Mouse (Mus musculus): ENCODE measurements at regions not wholly inside any gene's neighbourhood (a gene's known extent, or its start where the extent isn't known, plus 50 kb on each side); places are given as distances from the start of the nearest gene placed in this dataset.

DNA sequence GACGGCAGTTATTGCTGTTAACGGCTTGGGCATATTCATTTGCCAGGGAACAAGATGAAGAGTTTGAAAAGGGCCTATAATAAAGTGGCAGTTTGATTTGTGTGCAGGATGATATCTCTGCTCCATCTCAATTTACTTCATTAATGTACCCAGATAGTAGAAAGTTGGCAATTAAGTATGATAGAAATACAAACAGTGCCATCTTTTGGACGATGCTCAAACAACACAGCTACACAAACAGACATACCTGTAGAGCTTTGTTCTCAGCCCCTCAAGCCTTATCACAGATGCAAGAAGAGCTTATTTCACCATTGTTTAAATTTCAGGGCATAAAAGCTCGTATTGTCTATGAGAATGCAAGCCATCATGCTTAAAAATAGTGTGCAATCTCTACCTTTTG lies 82.2 kb downstream of the Tnfsf11 start:
- ATAC-seq (ENCODE audit: low FRiP score, low read depth), result no peak
- H3K36me3 ChIP-seq, result no peaks in the 10 kb centered on the region
- H3K27ac ChIP-seq (replicated peaks), result no peak overlapping the region
- no peaks in the 10 kb centered on the region for H3K27me3 ChIP-seq
- no peak overlapping the region for H3K4me2 ChIP-seq (replicated peaks)
- WGBS, result 80% methylated on average over 4 of the region's 4 CpGs
- H3K4me1 ChIP-seq, result no peaks in the 10 kb centered on the region
- H3K9ac ChIP-seq (replicated peaks), result no peak overlapping the region
- no peaks in the 10 kb centered on the region for H3K9me3 ChIP-seq
- no peak overlapping the region for H3K4me3 ChIP-seq

DNA sequence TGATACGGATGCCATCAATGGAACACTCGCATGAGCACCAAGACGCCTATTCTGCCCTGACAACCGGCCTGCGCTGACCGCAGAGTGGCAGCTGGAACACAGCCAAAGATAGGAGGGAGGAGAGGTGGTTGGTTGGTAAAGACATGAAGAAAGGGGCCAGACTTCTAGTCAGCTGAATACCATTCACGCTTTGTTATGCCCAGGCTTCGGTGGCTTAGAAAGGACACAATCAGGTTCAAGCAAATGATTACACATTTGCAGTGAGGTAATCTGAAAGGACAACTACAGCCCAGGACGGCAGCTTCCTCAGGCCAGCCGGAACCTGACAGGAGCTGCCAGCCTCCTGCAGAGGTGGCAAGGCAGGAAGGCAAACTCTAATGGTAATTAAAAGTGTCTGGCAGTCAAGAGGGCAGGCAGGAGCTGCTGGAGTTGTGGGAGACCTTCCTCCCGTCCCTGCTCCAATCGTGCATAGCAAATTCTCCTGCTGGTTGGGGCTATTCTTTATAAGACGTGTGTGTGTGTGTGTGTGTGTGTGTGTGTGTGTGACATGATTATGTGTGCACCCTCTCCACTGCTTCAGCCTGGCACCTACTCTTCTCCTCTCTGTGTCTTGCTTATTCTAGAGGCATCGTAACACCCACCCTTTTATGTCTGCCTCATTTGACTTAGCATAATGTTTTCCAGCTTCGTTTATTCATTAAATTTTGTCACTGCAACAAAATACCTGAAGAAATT lies 91.4 kb downstream of the Tnfsf11 start:
- Histone ChIP-seq H3K4me3 (no peak overlapping the region), H3K4me2 (replicated peaks) (no peak overlapping the region), H3K4me1 (peaks cover 11% of the 10 kb centered on the region), H3K36me3 (no peaks in the 10 kb centered on the region), H3K9me3 (no peaks in the 10 kb centered on the region), H3K9ac (replicated peaks) (no peak overlapping the region; the same call in 1 of the 2 replicates), H3K27ac (replicated peaks) (no peak overlapping the region), H3K27me3 (no peaks in the 10 kb centered on the region)
- WGBS, result 43% methylated on average over 15 of the region's 15 CpGs
- peak; percentile 38; the same call in 1 of the 2 replicates for ATAC-seq (ENCODE audit: low FRiP score, low read depth)

DNA sequence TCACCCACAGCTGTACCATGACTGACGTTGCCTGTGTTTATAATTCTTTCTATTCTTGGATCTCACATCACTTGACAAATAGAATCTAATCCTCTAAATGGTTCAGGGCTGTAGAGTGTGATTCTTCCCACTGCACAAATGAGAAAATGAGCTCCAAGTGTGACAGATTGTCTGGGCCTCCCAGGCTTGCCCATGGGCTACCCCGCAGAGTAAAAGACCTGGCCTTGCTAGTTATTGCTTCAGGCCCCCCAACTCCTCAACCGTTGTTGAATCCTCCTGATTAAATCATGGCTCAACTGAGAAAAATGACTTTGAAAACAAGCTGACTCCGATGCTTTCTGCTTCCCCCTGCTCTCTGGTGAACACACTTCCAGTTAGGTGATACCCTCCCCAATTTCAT lies 92.4 kb downstream of the Tnfsf11 start:
- peaks cover 11% of the 10 kb centered on the region for H3K4me1 ChIP-seq
- 68% methylated on average over 4 of the region's 4 CpGs for WGBS
- no peaks in the 10 kb centered on the region for H3K36me3 ChIP-seq
- no peak overlapping the region for H3K27ac ChIP-seq (replicated peaks)
- no peaks in the 10 kb centered on the region for H3K27me3 ChIP-seq
- H3K9me3 ChIP-seq, result no peaks in the 10 kb centered on the region
- ATAC-seq (ENCODE audit: low FRiP score, low read depth), result no peak
- H3K9ac ChIP-seq (replicated peaks), result no peak overlapping the region
- H3K4me3 ChIP-seq, result no peak overlapping the region
- no peak overlapping the region for H3K4me2 ChIP-seq (replicated peaks)

DNA sequence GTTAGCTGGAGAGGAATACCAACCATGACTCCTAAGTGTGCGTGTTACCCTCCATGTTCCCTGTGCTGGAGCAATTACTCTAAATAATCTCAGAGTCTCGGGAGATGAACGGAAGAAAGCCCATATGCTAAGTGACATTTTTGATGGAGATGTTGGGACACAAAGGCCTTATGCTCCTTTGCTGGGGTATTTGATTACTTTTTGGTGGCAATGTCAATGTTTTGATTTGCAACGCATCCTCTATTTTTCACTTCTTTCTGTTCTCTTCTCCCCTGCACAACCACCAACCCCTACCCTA lies 103.3 kb downstream of the Tnfsf11 start:
- no peaks in the 10 kb centered on the region for H3K4me1 ChIP-seq
- H3K9ac ChIP-seq (replicated peaks), result no peak overlapping the region
- ATAC-seq (ENCODE audit: low FRiP score, low read depth), result no peak
- H3K9me3 ChIP-seq, result no peaks in the 10 kb centered on the region
- H3K4me2 ChIP-seq (replicated peaks), result no peak overlapping the region
- no peaks in the 10 kb centered on the region for H3K27me3 ChIP-seq
- no peak overlapping the region for H3K4me3 ChIP-seq
- 95% methylated on average over 4 of the region's 4 CpGs for WGBS
- no peaks in the 10 kb centered on the region for H3K36me3 ChIP-seq
- H3K27ac ChIP-seq (replicated peaks), result no peak overlapping the region

DNA sequence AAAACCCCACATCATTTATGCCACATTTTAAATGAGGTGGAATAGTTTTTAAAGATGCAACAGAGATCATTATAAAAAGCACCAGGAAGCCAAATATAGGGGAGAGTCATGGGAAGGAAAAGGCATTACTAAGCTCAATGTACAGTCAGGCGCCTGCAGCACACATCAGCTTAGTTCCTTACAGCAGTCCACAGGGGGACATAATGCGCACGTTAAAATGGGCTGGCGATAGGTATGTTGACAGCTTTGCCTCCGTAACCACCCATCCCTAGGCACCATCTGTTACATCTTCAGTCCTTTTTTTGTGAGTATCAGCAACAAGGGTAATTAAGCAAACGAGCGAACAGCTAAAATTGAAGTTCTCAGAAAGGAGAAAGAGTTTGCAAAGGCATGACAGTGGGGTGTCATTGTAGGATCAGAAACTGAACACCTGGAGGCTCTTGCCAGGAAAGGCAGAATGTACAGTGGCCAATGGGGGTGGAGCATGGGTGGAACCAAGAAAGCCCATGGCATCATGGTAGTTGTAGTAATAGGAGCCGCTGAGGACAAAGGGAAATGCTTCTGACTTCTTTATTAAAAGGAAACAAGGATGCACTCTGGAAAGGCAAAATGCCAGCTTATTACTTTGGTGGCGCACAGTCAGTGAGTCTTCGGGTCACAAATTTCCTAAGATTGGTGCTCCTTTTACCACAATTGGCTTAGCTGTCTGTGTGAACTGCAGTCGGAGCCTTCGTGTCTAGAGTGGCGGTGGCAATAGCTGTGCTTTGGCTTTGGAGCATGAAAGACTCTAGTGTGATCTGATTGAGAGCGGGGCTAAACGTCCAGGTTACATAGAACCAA lies 103.9 kb downstream of the Tnfsf11 start:
- no peaks in the 10 kb centered on the region for H3K27me3 ChIP-seq
- WGBS, result 78% methylated on average over 15 of the region's 15 CpGs
- no peak overlapping the region for H3K9ac ChIP-seq (replicated peaks)
- no peaks in the 10 kb centered on the region for H3K9me3 ChIP-seq
- H3K4me3 ChIP-seq, result no peak overlapping the region
- H3K4me1 ChIP-seq, result no peaks in the 10 kb centered on the region
- H3K4me2 ChIP-seq (replicated peaks), result no peak overlapping the region
- no peaks in the 10 kb centered on the region for H3K36me3 ChIP-seq
- ATAC-seq (ENCODE audit: low FRiP score, low read depth), result no peak
- H3K27ac ChIP-seq (replicated peaks), result no peak overlapping the region

DNA sequence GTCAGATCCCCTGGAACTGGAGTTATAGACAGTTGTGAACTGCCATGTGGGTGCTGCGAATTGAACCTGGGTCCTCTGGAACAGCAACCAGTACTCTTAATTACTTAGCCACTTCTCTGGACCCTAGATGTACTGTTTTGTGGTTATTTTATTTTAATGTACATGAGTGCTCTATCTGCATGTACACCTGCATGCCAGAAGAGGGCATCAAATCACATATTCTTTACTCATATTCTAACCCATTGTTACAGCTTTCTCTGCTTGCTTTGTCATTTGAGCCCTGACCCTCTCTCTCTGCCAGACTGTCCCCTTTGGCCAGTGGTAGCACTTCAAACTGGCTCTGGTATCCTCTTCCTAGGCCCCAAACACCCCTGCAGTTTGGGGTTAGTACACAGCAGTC lies 105.1 kb downstream of the Tnfsf11 start:
- no peaks in the 10 kb centered on the region for H3K36me3 ChIP-seq
- H3K4me2 ChIP-seq (replicated peaks), result no peak overlapping the region
- H3K27ac ChIP-seq (replicated peaks), result no peak overlapping the region
- no peak overlapping the region for H3K4me3 ChIP-seq
- no peaks in the 10 kb centered on the region for H3K9me3 ChIP-seq
- no peak for ATAC-seq (ENCODE audit: low FRiP score, low read depth)
- no peak overlapping the region for H3K9ac ChIP-seq (replicated peaks)
- H3K4me1 ChIP-seq, result peaks cover 1% of the 10 kb centered on the region; the same call in 1 of the 2 replicates
- 92% methylated on average over 1 of the region's 1 CpGs for WGBS
- H3K27me3 ChIP-seq, result no peaks in the 10 kb centered on the region

DNA sequence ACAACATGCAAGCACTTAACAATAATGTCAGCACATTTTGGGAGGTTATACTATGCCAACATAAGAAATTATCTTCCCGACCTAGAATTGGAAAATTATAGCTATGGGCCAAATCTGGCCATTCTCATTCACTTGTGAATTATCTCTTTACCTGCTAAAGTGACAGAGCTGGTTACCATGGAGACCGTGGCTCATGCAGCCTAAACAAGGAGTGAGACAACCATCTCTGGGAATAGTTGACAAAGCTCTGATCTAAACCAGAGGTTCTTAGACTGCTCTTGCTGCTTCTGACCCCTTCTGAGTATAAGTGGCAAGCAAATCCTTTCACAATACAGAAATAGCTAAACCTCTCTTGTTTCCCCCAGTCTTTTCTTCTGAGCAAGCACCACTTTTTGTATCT lies 108.7 kb upstream of the Fam216b start:
- 72% methylated on average over 2 of the region's 2 CpGs for WGBS
- no peak for ATAC-seq (ENCODE audit: low FRiP score, low read depth)
- Histone ChIP-seq H3K36me3 (no peaks in the 10 kb centered on the region), H3K27me3 (no peaks in the 10 kb centered on the region), H3K4me2 (replicated peaks) (no peak overlapping the region), H3K4me3 (no peak overlapping the region), H3K27ac (replicated peaks) (no peak overlapping the region), H3K4me1 (peaks cover 7% of the 10 kb centered on the region; the same call in 1 of the 2 replicates), H3K9ac (replicated peaks) (no peak overlapping the region), H3K9me3 (no peaks in the 10 kb centered on the region)

DNA sequence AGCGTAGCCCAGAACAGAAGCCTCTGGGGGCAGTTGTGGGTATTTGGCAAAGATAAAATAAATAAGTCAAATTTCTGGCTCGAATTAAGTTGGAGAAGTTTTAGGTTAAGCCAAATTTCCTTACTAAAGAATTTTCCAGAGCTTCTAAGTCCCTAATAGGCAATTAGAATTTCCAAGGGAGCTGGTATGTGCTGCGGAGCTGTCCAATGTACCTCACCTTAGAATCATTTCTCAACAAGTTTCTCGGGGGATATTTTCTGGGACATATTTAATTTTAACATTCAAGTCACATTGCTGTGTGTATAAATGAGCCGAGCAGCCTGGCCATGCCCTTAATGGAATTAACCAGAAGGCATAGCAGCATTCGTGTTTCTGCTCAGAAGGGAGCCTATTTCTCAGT lies 90.8 kb upstream of the Fam216b start:
- Histone ChIP-seq H3K4me3 (no peak overlapping the region), H3K4me2 (replicated peaks) (no peak overlapping the region), H3K27ac (replicated peaks) (no peak overlapping the region), H3K36me3 (no peaks in the 10 kb centered on the region), H3K9me3 (no peaks in the 10 kb centered on the region), H3K27me3 (no peaks in the 10 kb centered on the region), H3K4me1 (no peaks in the 10 kb centered on the region), H3K9ac (replicated peaks) (no peak overlapping the region)
- no peak for ATAC-seq (ENCODE audit: low FRiP score, low read depth)
- WGBS, result 62% methylated on average over 6 of the region's 6 CpGs

DNA sequence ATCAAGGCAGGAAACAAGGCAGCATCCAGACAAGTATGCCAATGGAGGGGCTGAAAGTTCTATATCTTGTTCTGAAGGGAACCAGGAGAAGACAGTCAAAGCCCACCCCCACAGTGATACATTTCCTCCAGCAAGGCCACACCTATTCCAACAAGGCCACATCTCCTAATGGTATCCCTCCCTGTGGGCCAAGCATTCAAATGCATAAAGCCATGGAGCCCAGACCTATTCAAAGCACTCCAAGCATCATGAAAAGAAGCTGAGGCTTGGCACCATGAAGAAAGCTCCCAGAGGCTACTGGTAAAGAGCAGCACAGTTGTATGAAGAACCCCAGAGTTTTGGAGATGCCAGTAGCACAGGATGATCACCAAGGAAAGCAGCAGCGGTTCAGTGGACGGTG lies 84.6 kb upstream of the Fam216b start:
- ATAC-seq (ENCODE audit: low FRiP score, low read depth), result no peak

DNA sequence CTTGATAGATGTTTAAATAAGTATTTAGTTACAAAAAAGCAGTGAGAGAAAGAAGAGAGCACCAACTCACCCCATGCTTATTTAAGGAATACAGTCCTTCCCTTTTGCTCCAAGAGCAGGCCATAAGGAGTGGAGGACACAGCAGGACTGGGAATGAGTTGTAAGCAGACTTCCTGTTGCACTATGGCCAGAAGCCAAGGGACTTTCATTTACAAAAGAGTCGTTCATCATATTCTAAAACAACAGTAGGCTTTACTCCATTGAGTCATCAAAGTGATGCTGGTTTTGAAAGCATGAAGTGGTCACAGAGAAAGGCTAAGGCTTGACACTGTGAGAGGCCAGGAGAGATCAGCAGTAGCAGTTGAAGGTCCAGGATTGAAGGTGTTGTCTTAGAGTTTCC lies 84.1 kb upstream of the Fam216b start:
- Histone ChIP-seq H3K9ac (replicated peaks) (no peak overlapping the region), H3K4me3 (no peak overlapping the region), H3K27ac (replicated peaks) (no peak overlapping the region), H3K4me2 (replicated peaks) (no peak overlapping the region), H3K9me3 (no peaks in the 10 kb centered on the region), H3K27me3 (no peaks in the 10 kb centered on the region), H3K36me3 (no peaks in the 10 kb centered on the region), H3K4me1 (no peaks in the 10 kb centered on the region)
- no peak for ATAC-seq (ENCODE audit: low FRiP score, low read depth)
- WGBS, result 90% methylated on average over 1 of the region's 1 CpGs

More for the DNA sequence above, 84.6 kb upstream of the Fam216b start:
- H3K36me3 ChIP-seq, result no peaks in the 10 kb centered on the region
- no peaks in the 10 kb centered on the region for H3K9me3 ChIP-seq
- H3K27me3 ChIP-seq, result no peaks in the 10 kb centered on the region
- no peak overlapping the region for H3K27ac ChIP-seq (replicated peaks)
- H3K4me2 ChIP-seq (replicated peaks), result no peak overlapping the region
- no peak overlapping the region for H3K4me3 ChIP-seq
- 94% methylated on average over 2 of the region's 2 CpGs for WGBS
- no peak overlapping the region for H3K9ac ChIP-seq (replicated peaks)
- H3K4me1 ChIP-seq, result no peaks in the 10 kb centered on the region

DNA sequence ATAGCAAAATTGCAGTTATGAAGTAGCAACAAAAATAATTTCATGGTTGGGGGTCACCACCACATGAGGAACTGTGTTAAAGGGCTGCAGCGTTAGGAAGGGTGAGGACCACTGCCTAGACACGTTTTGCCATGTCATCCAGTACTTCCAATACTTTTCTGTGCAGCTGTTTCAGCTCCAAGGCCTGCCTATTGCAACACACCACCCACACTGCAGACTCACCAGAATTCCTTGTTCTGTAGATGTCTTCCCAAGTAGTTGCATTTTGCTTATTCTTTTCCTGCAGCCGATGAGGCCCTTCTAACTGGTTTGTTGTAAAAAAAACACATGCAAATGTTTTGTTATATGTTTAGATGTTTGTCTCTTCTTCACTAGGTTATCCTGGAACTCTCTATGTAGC lies 72.0 kb upstream of the Fam216b start:
- H3K27ac ChIP-seq (replicated peaks), result no peak overlapping the region
- H3K27me3 ChIP-seq, result no peaks in the 10 kb centered on the region
- H3K36me3 ChIP-seq, result no peaks in the 10 kb centered on the region
- H3K4me3 ChIP-seq, result no peak overlapping the region
- H3K9ac ChIP-seq (replicated peaks), result no peak overlapping the region
- no peak overlapping the region for H3K4me2 ChIP-seq (replicated peaks)
- WGBS, result 83% methylated on average over 3 of the region's 3 CpGs
- no peaks in the 10 kb centered on the region for H3K4me1 ChIP-seq
- no peaks in the 10 kb centered on the region for H3K9me3 ChIP-seq
- no peak for ATAC-seq (ENCODE audit: low FRiP score, low read depth)

DNA sequence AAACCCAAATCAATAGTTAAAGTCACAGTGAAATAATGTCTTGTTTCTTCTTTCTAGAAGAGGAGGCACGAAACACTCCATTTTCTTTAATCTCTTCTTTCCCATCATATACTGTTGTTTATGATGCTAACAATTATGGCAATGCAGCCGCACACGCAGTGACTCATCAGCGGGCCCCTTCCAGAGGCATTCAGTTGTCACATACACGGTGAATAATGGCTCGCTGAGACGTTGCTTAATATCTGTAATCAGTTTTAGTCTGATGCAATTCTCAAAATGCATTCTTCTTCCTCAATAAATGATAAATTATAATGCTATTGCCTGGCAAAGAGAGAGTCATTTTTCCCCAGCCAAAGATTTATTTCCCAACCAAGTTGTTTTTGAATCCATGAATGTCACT lies 70.8 kb upstream of the Fam216b start:
- Histone ChIP-seq H3K4me3 (no peak overlapping the region), H3K27ac (replicated peaks) (no peak overlapping the region), H3K9me3 (no peaks in the 10 kb centered on the region), H3K4me1 (no peaks in the 10 kb centered on the region), H3K4me2 (replicated peaks) (no peak overlapping the region), H3K36me3 (no peaks in the 10 kb centered on the region), H3K9ac (replicated peaks) (no peak overlapping the region), H3K27me3 (no peaks in the 10 kb centered on the region)
- no peak for ATAC-seq (ENCODE audit: low FRiP score, low read depth)
- WGBS, result 92% methylated on average over 7 of the region's 7 CpGs

All from midbrain, embryonic 12.5 days (tissue).